Mouse (Mus musculus): ENCODE measurements around the gene Gm20696.

Gm20696 gene

DNA sequence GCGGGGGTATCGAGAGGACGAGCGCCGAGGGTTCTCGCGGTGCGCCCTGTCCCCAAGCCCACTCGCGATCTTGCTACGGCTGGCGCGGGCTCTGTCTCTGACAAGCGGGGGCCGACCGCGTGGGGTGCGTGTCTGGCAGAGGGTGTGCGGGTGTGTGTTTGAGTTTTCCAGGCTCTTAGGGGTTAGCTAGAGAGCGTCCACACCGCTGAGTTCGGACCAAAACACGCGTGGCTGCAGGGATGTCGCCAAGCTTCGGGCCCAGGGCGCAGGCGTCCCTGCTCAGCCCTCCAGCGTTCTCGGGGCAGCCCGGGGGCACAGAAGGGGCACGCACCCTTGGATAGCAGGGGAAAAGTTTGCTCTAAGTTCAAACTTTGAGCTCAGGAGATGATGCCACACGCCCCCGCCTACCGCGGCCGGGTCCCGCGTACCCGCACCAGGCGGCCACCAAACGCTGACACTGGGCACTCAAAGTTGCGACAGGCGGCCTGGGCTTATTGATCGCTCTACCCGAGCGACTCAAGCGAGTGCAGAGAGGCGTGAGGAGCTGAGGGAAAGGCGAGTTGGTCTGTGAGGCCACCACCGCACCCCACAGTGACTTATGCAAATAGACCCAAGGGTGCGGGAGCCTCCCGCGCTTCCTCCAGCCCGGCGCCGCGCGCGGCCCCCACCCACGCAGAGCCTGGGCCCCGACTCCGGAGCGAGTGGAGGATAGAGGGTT, 144.8 kb downstream of the Gm20696 start:
- DNase-seq (ENCODE audit: extremely low spot score, low read depth, low spot score) = no peak

DNA sequence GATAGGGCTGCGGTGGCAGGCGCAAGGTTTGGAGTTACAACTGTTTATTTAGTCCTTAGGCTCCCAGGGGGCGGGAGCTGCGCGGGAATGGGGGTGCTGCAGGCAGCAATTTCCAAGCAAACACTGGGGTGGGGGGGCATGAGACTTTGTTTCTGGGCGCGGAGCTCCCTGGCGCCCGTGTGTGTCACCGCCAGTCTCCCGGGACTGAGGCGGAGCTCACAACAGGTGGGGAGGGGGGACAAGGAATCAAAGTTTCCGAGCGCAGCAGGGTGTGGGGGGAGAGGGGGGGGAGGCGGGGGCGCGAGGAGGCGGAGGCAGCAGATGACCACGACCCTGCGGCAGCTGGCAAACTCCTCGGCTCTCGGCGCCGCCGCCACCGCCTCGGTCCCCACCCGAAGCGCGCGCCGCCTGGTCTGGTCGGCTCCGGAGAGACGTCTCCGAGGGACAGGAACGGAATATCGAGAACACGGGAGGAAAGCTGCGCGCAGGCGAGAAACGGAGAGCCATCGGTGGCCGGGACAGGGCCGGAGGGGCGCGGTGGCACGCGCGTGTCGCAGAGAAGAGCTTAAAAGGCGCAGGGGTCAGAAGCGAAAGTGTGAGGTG, 145.5 kb downstream of the Gm20696 start:
- no peak for DNase-seq (ENCODE audit: extremely low spot score, low read depth, low spot score)

DNA sequence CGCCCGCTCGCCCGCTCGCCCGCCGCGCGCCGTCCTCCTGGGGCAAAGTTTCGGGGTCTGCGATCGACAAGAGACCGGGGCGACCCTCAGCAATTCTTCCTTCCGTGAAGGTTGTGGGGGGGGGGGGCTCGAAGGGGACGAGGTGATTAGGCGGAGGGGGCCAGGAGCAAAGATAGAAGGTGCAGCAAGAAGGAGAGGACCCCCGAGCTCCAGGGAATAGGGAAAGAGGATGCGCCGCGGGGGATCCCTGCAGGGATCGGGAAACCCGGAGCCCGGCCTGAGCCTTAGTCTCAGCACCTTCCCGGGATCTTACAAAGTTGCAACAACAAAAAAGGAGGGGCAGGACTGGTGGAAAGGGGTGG, 145.9 kb downstream of the Gm20696 start:
- no peak for DNase-seq (ENCODE audit: extremely low spot score, low read depth, low spot score)

DNA sequence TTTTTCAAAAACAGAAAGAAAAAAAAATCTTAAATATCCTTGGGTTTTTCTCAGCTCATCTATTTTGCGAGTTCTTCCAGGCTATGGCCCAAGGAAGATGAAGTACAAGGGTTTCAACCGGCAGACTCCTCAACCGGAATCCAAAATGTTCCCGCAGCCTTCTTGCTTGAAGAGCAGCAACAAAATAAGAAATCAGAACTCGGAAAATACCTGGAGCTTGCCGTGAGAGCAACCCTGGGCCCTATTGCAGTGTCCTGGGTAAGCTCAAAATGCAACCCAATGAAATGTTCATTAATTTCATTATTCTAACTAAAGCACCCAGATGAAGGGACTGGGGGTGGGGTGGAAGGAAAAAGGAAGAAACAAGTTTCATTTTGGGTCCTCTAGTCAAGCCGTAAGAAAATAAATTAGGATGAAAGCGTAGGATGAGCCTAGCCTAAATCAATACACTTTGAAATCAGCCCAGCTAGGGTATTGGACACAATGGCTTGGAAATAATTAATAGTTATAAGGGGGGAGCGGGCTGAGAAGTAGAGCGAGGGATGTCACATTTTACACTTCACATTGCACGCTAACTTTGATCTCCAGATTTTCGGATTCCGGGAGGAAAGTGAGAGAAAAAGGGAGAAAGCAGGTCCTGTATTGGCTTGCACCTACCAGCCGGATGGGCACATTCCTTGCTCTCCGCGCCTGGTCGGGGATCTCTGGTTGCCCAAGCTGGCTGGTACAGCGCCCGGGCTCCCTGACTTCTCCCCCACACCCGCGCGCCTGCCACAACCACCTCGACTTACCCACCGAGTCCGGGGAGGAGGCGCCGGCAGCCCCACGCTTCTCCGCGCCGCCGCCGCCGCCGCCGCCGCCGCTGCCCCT, 146.6 kb downstream of the Gm20696 start:
- no peak for DNase-seq (ENCODE audit: extremely low spot score, low read depth, low spot score)

GRCm38 (mm10) chr6:99519052-99519451, 147.5 kb downstream of the Gm20696 start:
- DNase-seq (ENCODE audit: extremely low spot score, low read depth, low spot score) = no peak

- DNase-seq (ENCODE audit: extremely low spot score, low read depth, low spot score) = no peak
These were observed 150.9 kb downstream of the Gm20696 start for GRCm38 (mm10) chr6:99515667-99516199.

GRCm38 (mm10) chr6:99511862-99512261, 154.7 kb downstream of the Gm20696 start:
- no peak for DNase-seq (ENCODE audit: extremely low spot score, low read depth, low spot score)

- DNase-seq (ENCODE audit: extremely low spot score, low read depth, low spot score) = no peak
These were observed 157.4 kb downstream of the Gm20696 start for GRCm38 (mm10) chr6:99509189-99509592.

GRCm38 (mm10) chr6:99506816-99507215, 159.8 kb downstream of the Gm20696 start:
- DNase-seq (ENCODE audit: extremely low spot score, low read depth, low spot score) = no peak

GRCm38 (mm10) chr6:99503741-99504140, 162.9 kb downstream of the Gm20696 start:
- no peak for DNase-seq (ENCODE audit: extremely low spot score, low read depth, low spot score)

GRCm38 (mm10) chr6:99502727-99503126, 163.9 kb downstream of the Gm20696 start:
- DNase-seq (ENCODE audit: extremely low spot score, low read depth, low spot score) = no peak

GRCm38 (mm10) chr6:99502314-99502713, 164.3 kb downstream of the Gm20696 start:
- no peak for DNase-seq (ENCODE audit: extremely low spot score, low read depth, low spot score)

GRCm38 (mm10) chr6:99500570-99501270, 165.9 kb downstream of the Gm20696 start:
- no peak for DNase-seq (ENCODE audit: extremely low spot score, low read depth, low spot score)

DNA sequence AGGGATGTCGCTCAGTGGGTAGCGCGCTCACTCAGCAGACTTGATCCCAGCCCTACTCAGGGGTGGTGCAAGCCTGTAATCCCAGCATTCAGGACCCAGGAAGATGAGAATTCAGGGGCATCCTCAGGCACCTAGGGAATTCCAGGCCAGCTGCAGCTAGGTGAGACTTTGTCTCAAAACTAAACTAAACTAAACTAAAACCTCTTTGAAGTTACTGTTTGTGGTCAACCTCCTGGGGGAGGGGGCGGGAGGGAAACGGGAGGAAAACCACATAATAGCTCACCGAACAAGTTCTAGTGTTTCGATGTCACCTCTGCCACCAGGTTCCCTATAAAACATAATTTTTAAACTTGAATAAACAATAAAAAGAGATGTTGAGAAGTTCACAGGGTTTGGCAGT, 168.5 kb downstream of the Gm20696 start:
- no peak for DNase-seq (ENCODE audit: extremely low spot score, low read depth, low spot score)

DNA sequence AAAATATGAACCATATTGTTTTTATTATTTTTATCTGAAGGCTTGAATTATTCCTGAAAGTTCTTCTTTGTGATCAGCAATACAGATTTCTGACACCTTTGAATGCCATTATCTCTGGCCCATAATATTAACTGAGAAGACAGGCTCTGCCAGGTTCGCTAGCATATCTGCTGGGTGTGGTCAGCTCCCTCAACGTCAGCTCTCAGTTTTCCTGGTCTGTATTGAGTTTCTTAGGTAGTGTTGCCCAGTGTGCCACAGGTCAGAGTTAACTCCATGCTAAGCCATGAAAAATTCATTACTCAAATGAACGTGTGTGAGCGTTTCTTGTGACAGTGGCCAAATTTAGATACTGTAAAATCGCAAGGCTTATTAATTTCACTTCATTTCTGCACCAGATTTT, 170.5 kb downstream of the Gm20696 start:
- no peak for DNase-seq (ENCODE audit: extremely low spot score, low read depth, low spot score)

- DNase-seq (ENCODE audit: extremely low spot score, low read depth, low spot score) = no peak
These were observed 173.7 kb downstream of the Gm20696 start for GRCm38 (mm10) chr6:99492937-99493336.

DNA sequence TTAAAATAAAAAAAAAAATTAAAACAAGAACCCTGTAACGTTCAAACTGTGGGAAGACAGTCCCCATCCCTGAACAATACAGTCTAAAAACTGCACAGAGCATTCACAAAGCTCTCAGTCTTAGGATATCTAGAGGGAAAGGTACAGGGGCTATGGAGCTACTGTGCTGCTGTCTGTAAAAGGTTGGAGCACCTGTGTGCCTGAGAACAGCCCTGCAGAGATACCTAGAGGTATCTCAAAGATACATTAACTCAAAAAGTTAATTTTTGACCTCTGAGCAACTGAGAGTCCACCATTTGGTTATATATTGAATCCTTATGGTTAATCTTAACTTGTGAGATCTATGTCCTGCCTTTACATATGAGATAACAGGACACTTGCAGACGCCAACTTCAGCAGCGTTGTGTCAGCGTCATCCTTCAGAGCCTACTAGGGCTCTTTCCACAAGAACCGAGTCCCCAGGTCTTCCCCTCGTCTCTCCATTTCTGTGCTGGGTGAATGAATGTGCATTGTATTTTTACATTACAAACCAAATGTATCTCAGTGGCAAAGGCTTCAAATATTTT, 174.5 kb downstream of the Gm20696 start:
- no peak for DNase-seq (ENCODE audit: extremely low spot score, low read depth, low spot score)

GRCm38 (mm10) chr6:99491146-99491545, 175.5 kb downstream of the Gm20696 start:
- DNase-seq (ENCODE audit: extremely low spot score, low read depth, low spot score) = no peak

- DNase-seq (ENCODE audit: extremely low spot score, low read depth, low spot score) = no peak
These were observed 176.5 kb downstream of the Gm20696 start for GRCm38 (mm10) chr6:99489900-99490648.

GRCm38 (mm10) chr6:99489423-99489822, 177.2 kb downstream of the Gm20696 start:
- no peak for DNase-seq (ENCODE audit: extremely low spot score, low read depth, low spot score)

Data from hindlimb bud, embryonic 11.5 days (tissue).